Mouse (Mus musculus) thymus, postnatal 10 days (tissue): Measurements from ENCODE around the gene Prpsap1.
"Not testable (repeated sequence)": the region's sequence is repeated elsewhere in the genome, so short reads cannot be mapped to it uniquely, and the experiment has no call there.

Experiments used
- DNase-seq, 2 experiments: peaks; one replicate each; pipeline ENCODE4 v3.0.0; 2021; ENCODE audit warnings: low spot score in 2 of 2

The Prpsap1 gene

GRCm38 (mm10) chr11:116429862-116430613 is 64.0 kb downstream of the Prpsap1 start:
- DNase-seq: no peak

GRCm38 (mm10) chr11:116428872-116429859 is 64.8 kb downstream of the Prpsap1 start:
- DNase-seq: no peak

- no peak for DNase-seq
Measured at GRCm38 (mm10) chr11:116426852-116427575, 67.0 kb downstream of the Prpsap1 start.

GRCm38 (mm10) chr11:116426328-116426727 is 67.7 kb downstream of the Prpsap1 start:
- not testable (repeated sequence) for DNase-seq

GRCm38 (mm10) chr11:116424621-116425407 is 69.2 kb downstream of the Prpsap1 start:
- DNase-seq: no peak

GRCm38 (mm10) chr11:116423782-116424620 is 70.0 kb downstream of the Prpsap1 start:
- no peak for DNase-seq

GRCm38 (mm10) chr11:116423214-116423613 is 70.8 kb downstream of the Prpsap1 start:
- no peak for DNase-seq

GRCm38 (mm10) chr11:116422562-116422961 is 71.4 kb downstream of the Prpsap1 start:
- DNase-seq: no peak

GRCm38 (mm10) chr11:116421102-116421501 is 72.9 kb downstream of the Prpsap1 start:
- no peak for DNase-seq
